Mouse (Mus musculus): ENCODE data around the gene Meox1.

DNA sequence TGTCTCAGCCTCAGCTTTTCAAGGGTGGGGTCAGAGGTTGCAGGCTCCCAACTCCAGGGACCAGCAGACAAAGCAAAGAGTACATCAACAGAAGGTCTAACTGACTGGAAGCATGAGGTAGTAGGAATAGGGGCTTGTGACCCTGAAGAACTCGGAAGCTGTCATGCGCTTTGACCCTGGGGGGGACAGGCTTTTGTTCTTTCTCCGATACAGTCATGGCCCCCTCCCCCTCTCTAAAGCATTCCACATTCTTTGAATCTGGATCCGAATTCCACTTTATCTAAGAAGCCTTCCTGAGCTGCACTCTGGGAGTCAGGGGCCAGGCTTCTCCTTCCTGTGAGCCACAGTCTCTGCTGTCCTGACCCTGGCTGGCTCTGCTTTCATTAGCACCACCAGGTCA, 37.8 kb upstream of the Meox1 start:
- TF ChIP-seq POLR2A (IDR thresholded peaks at IDR 0.05; ENCODE audit: borderline replicate concordance, insufficient read depth, low read length) (no peak), CTCF (IDR thresholded peaks at IDR 0.05; ENCODE audit: borderline replicate concordance, insufficient read depth, low read depth, low read length) (no peak)
